Mouse (Mus musculus) neural tube, embryonic 15.5 days (tissue): ENCODE results near the gene Cyth4. TPM values are rescaled to one million over a fixed set of nuclear protein-coding genes. Genes with fewer than 3 reads are reported as not detected.

ENCODE experiments used
- ATAC-seq: fragments of 200-750 bp; cut with Nextera tagmentation; 2 replicates; pipeline ENCODE4 v1.8.0; 2017; ENCODE audit warnings: mild to moderate bottlenecking, moderate TSS enrichment, moderate library complexity; ENCODE audit not compliant: low FRiP score
- H3K27ac ChIP-seq: fragments of 300-500 bp; sonication (generic); replicated peaks from 2 replicates; pipeline ENCODE4 v1.5.1; 2015; ENCODE audit warnings: mild to moderate bottlenecking, inconsistent platforms
- H3K27me3 ChIP-seq: fragments of 300-500 bp; sonication (generic); replicated peaks from 2 replicates; pipeline ENCODE4 v1.6.1; 2015; ENCODE audit warnings: inconsistent platforms
- H3K36me3 ChIP-seq: fragments of 300-500 bp; sonication (generic); 2 replicates; pipeline ENCODE4 v1.6.1; 2015; ENCODE audit warnings: inconsistent platforms
- H3K4me1 ChIP-seq: fragments of 300-500 bp; sonication (generic); 2 replicates; pipeline ENCODE4 v1.6.1; 2015; ENCODE audit warnings: inconsistent platforms
- H3K4me2 ChIP-seq: fragments of 300-500 bp; sonication (generic); 2 replicates; pipeline ENCODE4 v1.6.1; 2015; ENCODE audit warnings: inconsistent platforms, mild to moderate bottlenecking, moderate library complexity
- H3K4me3 ChIP-seq: fragments of 300-500 bp; sonication (generic); replicated peaks from 2 replicates; pipeline ENCODE4 v1.5.1; 2015; ENCODE audit warnings: mild to moderate bottlenecking, inconsistent platforms
- H3K9ac ChIP-seq: fragments of 300-500 bp; sonication (generic); replicated peaks from 2 replicates; pipeline ENCODE4 v1.6.1; 2015; ENCODE audit warnings: mild to moderate bottlenecking, inconsistent platforms
- H3K9me3 ChIP-seq: fragments of 300-500 bp; sonication (generic); replicated peaks from 2 replicates; pipeline ENCODE4 v1.6.1; 2016; ENCODE audit warnings: inconsistent platforms
- WGBS: fragments of 180-500 bp; shearing (Covaris S2); methylation state at CpG from one replicate; pipeline ENCODE4 v1.1.7; 2015; ENCODE audit warnings: mixed read lengths; 5-methylcytosine and 5-hydroxymethylcytosine counted together
- polyA plus RNA-seq: library from polyadenylated mRNA; unstranded; fragments of >200 nt; fragmentation: Nextera tagmentation; extraction: Ambion mirVana; gene quantifications from 2 replicates; pipeline ENCODE4 v1.2.1, GENCODE M21; 2015

The Cyth4 gene
- polyA plus RNA-seq, 1 experiment from 2014 or later, result 7.3 TPM

- no peak overlapping the region for H3K4me2 ChIP-seq
- H3K9me3 ChIP-seq, result no peaks in the 10 kb centered on the region
- no peaks in the 10 kb centered on the region for H3K36me3 ChIP-seq
- no peaks in the 10 kb centered on the region for H3K27me3 ChIP-seq
- no peaks in the 10 kb centered on the region for H3K4me1 ChIP-seq
- no peak overlapping the region for H3K9ac ChIP-seq
- H3K4me3 ChIP-seq, result no peak overlapping the region
- ATAC-seq, result no peak
- 77% methylated on average over 11 of the region's 11 CpGs for WGBS
- H3K27ac ChIP-seq, result no peak overlapping the region
These were observed 31.9 kb upstream of the Cyth4 start for GRCm38 (mm10) chr15:78564764-78565435.

- no peak overlapping the region for H3K4me3 ChIP-seq
- H3K9me3 ChIP-seq, result no peaks in the 10 kb centered on the region
- no peaks in the 10 kb centered on the region for H3K27me3 ChIP-seq
- no peaks in the 10 kb centered on the region for H3K4me1 ChIP-seq
- H3K27ac ChIP-seq, result no peak overlapping the region
- no peak for ATAC-seq
- H3K36me3 ChIP-seq, result no peaks in the 10 kb centered on the region
- no peak overlapping the region for H3K4me2 ChIP-seq
- 70% methylated on average over 9 of the region's 9 CpGs for WGBS
- no peak overlapping the region for H3K9ac ChIP-seq
These were observed 29.2 kb upstream of the Cyth4 start for GRCm38 (mm10) chr15:78567608-78568120.

DNA sequence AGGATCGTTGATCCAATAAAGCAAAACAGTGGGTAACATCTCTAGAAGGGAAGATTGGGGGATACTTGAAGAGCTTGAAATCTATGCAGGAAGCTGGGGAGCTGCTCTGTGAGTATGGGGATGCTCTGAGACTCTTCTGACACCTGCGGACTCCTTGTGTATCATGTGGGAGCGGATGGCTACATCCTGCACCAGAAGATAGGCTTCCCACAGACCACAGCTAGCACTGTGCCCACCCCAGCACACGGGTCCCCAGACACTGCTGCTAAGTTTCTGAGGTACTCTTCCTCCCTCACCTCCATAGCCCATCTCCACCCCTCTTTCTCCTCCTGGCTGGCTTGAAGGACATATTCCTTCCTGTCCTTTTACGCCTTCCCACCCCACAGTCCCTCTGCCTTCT, 26.7 kb upstream of the Cyth4 start:
- Histone ChIP-seq H3K9ac (no peak overlapping the region), H3K27ac (no peak overlapping the region), H3K4me2 (no peak overlapping the region), H3K27me3 (no peaks in the 10 kb centered on the region), H3K36me3 (no peaks in the 10 kb centered on the region), H3K9me3 (no peaks in the 10 kb centered on the region), H3K4me3 (no peak overlapping the region), H3K4me1 (no peaks in the 10 kb centered on the region)
- ATAC-seq, result no peak
- 91% methylated on average over 5 of the region's 5 CpGs for WGBS

DNA sequence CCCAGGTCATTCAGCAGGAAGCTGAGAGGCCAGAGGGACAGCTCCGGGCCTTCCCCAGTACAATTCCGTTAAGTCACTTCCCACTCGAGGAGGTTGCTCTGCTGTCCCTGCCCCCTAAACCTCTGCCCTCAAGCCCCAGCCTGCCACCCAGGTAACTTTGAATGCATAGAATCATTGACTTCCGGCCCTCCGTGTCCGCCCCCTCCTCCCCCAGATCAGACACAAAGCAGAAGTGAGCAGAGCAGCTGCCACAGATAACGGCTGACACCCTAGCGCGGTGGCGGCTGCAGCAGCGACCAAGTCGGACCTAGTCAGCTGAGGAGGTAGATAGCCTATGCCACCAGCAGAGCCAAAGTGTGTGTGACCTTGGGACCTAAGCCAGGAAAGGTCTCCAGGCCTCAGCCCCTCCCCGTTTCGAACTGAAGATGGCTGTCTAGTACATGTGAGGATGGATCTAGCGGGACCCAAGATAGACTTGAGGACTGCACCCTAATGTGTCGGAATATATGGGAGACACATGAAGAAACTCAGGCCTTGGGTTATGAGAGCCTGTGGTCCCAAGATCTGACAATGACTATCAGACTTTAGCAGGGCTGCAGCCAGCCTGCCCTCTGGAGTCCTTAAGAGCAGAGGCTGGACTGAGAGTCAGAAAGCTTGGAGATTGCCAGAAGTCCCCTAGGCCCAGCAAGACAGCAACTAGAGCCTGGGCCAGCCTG, 25.1 kb upstream of the Cyth4 start:
- Histone ChIP-seq H3K4me1 (no peaks in the 10 kb centered on the region), H3K4me2 (no peak overlapping the region), H3K4me3 (no peak overlapping the region), H3K36me3 (no peaks in the 10 kb centered on the region), H3K27me3 (no peaks in the 10 kb centered on the region), H3K9ac (no peak overlapping the region), H3K27ac (no peak overlapping the region), H3K9me3 (no peaks in the 10 kb centered on the region)
- WGBS, result 71% methylated on average over 16 of the region's 16 CpGs
- no peak for ATAC-seq

GRCm38 (mm10) chr15:78572270-78572600, 24.6 kb upstream of the Cyth4 start:
- no peak for ATAC-seq
- Histone ChIP-seq H3K9ac (no peak overlapping the region), H3K9me3 (no peaks in the 10 kb centered on the region), H3K4me2 (no peak overlapping the region), H3K4me1 (no peaks in the 10 kb centered on the region), H3K27me3 (no peaks in the 10 kb centered on the region), H3K36me3 (no peaks in the 10 kb centered on the region), H3K4me3 (no peak overlapping the region), H3K27ac (no peak overlapping the region)
- 94% methylated on average over 5 of the region's 5 CpGs for WGBS

GRCm38 (mm10) chr15:78572658-78573397, 24.0 kb upstream of the Cyth4 start, which contains the start of gene Rac2:
Gene Rac2, minus strand, starts transcription at chr15:78572783.
- 82% methylated on average over 8 of the region's 8 CpGs for WGBS
- Histone ChIP-seq H3K27me3 (no peaks in the 10 kb centered on the region), H3K36me3 (no peaks in the 10 kb centered on the region), H3K4me1 (no peaks in the 10 kb centered on the region), H3K9me3 (no peaks in the 10 kb centered on the region), H3K27ac (no peak within 1 kb of the TSS), H3K4me3 (no peak within 1 kb of the TSS), H3K9ac (no peak within 1 kb of the TSS), H3K4me2 (no peak within 1 kb of the TSS)
- no peak for ATAC-seq

DNA sequence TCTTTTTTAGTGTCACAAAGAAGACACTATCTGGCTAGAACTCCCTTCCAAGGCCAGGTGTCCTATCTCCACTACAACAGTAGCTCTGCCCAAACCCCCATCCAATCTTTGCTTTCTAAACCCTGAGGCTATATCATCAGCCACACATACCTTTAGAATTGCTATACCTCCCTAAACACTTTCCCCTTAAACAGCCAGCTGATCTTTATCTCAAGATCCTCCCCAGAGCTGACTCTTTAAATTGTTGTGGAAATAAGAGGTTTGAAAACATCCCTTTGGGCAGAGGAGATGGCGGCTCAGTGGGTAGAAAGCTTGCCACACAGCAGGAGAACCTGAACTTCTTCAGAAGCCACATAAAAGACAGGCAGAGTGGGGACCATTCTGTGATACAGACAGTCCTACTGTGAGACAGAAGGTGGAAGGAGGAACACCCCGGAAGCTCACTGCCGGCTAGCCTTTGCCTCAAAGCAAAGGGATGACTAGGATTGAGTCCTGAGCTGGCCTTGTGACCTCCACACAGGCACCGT, 20.5 kb upstream of the Cyth4 start:
- no peaks in the 10 kb centered on the region for H3K27me3 ChIP-seq
- ATAC-seq, result no peak
- 63% methylated on average over 4 of the region's 4 CpGs for WGBS
- H3K4me1 ChIP-seq, result peaks cover 20% of the 10 kb centered on the region
- no peak overlapping the region for H3K9ac ChIP-seq
- H3K4me2 ChIP-seq, result no peak overlapping the region
- H3K9me3 ChIP-seq, result no peaks in the 10 kb centered on the region
- no peaks in the 10 kb centered on the region for H3K36me3 ChIP-seq
- no peak overlapping the region for H3K27ac ChIP-seq
- H3K4me3 ChIP-seq, result no peak overlapping the region

DNA sequence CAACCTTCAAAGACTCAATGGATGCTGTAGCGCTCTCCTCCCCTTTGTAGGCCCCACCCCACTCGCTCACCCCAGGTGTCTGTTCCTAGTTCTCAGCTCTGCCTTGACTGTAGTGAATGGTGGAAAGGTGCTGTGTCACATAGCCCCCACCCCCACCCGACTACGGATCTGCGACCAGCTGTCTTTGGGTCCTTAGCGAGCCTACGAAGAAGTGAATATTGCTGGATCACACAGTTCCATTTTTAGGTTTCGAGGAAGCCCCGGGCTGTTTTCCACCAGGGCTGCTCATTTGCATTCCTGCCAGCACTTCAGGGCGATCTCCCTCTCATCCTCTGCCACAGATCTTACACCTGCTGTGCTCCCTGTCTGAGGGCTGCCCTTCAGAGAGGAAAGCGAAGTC, 13.5 kb upstream of the Cyth4 start:
- no peak overlapping the region for H3K27ac ChIP-seq
- 21% methylated on average over 11 of the region's 11 CpGs for WGBS

DNA sequence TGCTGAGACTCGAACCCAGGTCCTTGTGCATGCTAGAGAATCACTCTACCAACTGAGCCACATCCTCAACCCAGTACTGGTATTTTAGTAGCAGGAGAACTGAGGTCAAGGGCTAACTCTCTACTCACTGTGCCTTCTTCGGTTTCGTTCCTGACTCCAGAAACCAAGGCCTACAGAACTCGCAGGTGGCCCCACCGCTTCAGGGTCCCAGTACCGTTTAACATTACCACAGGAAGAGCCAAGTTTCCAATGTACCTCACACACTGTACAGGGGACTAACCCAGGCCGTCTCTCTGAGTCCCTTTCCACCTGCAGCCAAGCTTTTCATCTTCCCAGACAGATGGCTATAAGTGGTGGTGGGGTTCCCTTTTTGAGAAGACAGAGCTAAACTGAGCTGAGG, 11.4 kb upstream of the Cyth4 start:
- Histone ChIP-seq H3K4me3 (no peak overlapping the region), H3K9ac (no peak overlapping the region), H3K9me3 (no peaks in the 10 kb centered on the region), H3K4me2 (no peak overlapping the region), H3K27me3 (no peaks in the 10 kb centered on the region), H3K4me1 (peaks cover 23% of the 10 kb centered on the region), H3K36me3 (no peaks in the 10 kb centered on the region), H3K27ac (no peak overlapping the region)
- WGBS, result 90% methylated on average over 7 of the region's 7 CpGs
- ATAC-seq, result no peak

More for the DNA sequence above, 13.5 kb upstream of the Cyth4 start:
- no peaks in the 10 kb centered on the region for H3K27me3 ChIP-seq
- no peaks in the 10 kb centered on the region for H3K9me3 ChIP-seq
- no peak overlapping the region for H3K4me2 ChIP-seq
- no peak overlapping the region for H3K4me3 ChIP-seq
- no peak overlapping the region for H3K9ac ChIP-seq
- ATAC-seq, result no peak
- H3K36me3 ChIP-seq, result no peaks in the 10 kb centered on the region
- H3K4me1 ChIP-seq, result peaks cover 33% of the 10 kb centered on the region

DNA sequence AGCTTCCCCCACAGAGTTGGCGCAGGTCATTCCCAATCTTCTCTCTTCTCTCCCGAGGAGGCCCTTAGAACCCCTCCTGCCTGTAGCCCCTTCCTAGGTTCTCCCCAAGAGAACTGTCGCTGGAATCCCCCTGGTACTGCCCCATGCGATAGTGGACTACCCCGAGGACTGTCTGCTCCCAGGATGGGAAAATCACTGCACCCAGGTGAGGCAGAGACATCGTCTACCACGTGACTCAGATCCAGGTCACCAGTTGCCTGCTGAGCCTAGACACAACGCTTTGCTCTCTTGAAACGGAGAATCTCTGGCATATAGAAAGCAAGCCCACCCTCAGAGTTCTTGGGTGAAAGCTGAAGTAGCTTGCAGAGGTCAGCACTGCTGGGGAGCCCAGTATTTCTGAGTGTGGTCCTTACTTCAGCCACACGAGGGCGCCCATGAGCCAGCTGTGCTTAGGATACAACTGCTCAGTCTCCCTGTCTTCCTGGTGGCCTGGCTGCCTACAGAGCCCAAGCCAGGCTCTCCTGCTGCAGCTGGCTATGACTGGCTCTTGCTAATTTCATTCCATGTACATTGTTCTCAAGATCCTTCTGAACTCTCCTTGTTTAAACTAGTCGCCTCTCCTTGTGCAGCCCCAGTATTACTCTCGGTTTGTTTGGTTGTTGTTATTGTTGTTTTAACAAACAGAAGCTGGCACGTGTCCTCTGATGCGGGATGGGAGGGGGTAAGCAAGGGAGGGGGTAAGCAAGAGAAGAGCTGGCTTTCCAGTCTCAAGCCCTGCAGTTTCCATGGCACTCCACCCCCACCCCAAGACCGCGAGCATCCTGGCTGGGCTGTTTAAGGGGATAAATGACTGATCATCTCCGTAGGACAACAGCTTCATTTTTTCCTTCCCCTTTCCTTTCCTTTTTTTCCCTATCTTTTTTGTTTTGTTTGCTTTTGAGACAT, 9.5 kb upstream of the Cyth4 start:
- Histone ChIP-seq H3K4me3 (no peak overlapping the region), H3K9ac (no peak overlapping the region), H3K9me3 (no peaks in the 10 kb centered on the region), H3K27ac (0 out of 2 replicates have a peak overlapping the region, but pooled peaks have one; percentile 41), H3K27me3 (no peaks in the 10 kb centered on the region), H3K36me3 (no peaks in the 10 kb centered on the region), H3K4me1 (peaks cover 8% of the 10 kb centered on the region), H3K4me2 (no peak overlapping the region)
- 53% methylated on average over 18 of the region's 18 CpGs for WGBS
- ATAC-seq, result peak; percentile 82

GRCm38 (mm10) chr15:78588049-78588448, 8.8 kb upstream of the Cyth4 start:
- 88% methylated on average over 4 of the region's 4 CpGs for WGBS
- H3K27ac ChIP-seq, result no peak overlapping the region

More at GRCm38 (mm10) chr15:78588049-78588448, 8.8 kb upstream of the Cyth4 start:
- ATAC-seq, result no peak
- no peak overlapping the region for H3K4me2 ChIP-seq
- no peak overlapping the region for H3K4me3 ChIP-seq
- no peaks in the 10 kb centered on the region for H3K27me3 ChIP-seq
- H3K36me3 ChIP-seq, result no peaks in the 10 kb centered on the region
- H3K9ac ChIP-seq, result no peak overlapping the region
- no peaks in the 10 kb centered on the region for H3K9me3 ChIP-seq
- peaks cover 8% of the 10 kb centered on the region for H3K4me1 ChIP-seq
